Mouse (Mus musculus) adrenal gland, postnatal 4 days (tissue): ENCODE results near the gene Faah. TPM values are rescaled to one million over a fixed set of nuclear protein-coding genes. Genes with fewer than 3 reads are reported as not detected.

Source experiments
- total RNA-seq, 2 experiments: library from RNA; stranded (reverse); gene quantifications; 2 replicates each; pipeline ENCODE4 v1.2.3; 2021

The Faah gene
- total RNA-seq, 2 experiments from 2014 or later, result 10.0 to 10.3 TPM

Other genes with a start within 250 kb of the Faah start
- gene Tex38, start 236.9 kb downstream of the Faah start, total RNA-seq, result 1 to 10 TPM; 2.4 to 2.5 TPM
- 10 to 100 TPM; 63.0 to 68.3 TPM for gene Atpaf1, start 233.1 kb downstream of the Faah start, total RNA-seq
- 10 to 100 TPM; 17.5 to 20.4 TPM for gene Mob3c, start 189.8 kb downstream of the Faah start, total RNA-seq
- gene Mknk1, start 178.7 kb downstream of the Faah start, total RNA-seq, result 10 to 100 TPM; 52.7 to 59.0 TPM
- not detected for gene Kncn, start 133.5 kb downstream of the Faah start, total RNA-seq
- not detected for gene 6430628N08Rik, start 127.3 kb downstream of the Faah start, total RNA-seq
- not detected for gene Dmbx1, start 78.0 kb downstream of the Faah start, total RNA-seq
- gene Nsun4, start 36.0 kb upstream of the Faah start, total RNA-seq, result 10 to 100 TPM; 27.8 to 28.7 TPM
- gene Uqcrh, start 57.1 kb upstream of the Faah start, total RNA-seq, result 100 to 1,000 TPM; 468 to 515 TPM
- 10 to 100 TPM; 70.4 to 74.7 TPM for gene Lrrc41, start 57.3 kb upstream of the Faah start, total RNA-seq
- gene Rad54l, start 105.8 kb upstream of the Faah start, total RNA-seq, result 10 to 100 TPM; 12.1 to 12.3 TPM
- 10 to 100 TPM; 65.6 to 66.7 TPM for gene Pomgnt1, start 105.9 kb upstream of the Faah start, total RNA-seq
- 1 to 10 TPM; 6.8 to 7.5 TPM for gene Lurap1, start 133.4 kb upstream of the Faah start, total RNA-seq
- gene Tspan1, start 149.7 kb upstream of the Faah start, total RNA-seq, result 1 to 10 TPM in 1 of 2 experiments, under 1 TPM in 1; 0.17 to 1.6 TPM
- gene 1700042G07Rik, start 155.4 kb upstream of the Faah start, total RNA-seq, result not detected
- gene Gm49337, start 155.5 kb upstream of the Faah start, total RNA-seq, result not detected
- gene Pik3r3, start 203.7 kb upstream of the Faah start, total RNA-seq, result 10 to 100 TPM; 16.7 to 19.7 TPM